24 mouse cellular contexts compared by ENCODE assay signal in genomic region chr15:79304832-79305231, GRCm38 (mm10). TPM values are rescaled to one million over a fixed set of nuclear protein-coding genes. Genes with fewer than 3 reads are reported as not detected.
DNase-seq lines count a peak whose midpoint lies in the region; ATAC-seq and TF ChIP-seq lines count a peak whose summit lies in the region.
"Had no signal": no experiment of that assay in that cellular context is flagged by ENCODE, and none has a peak within 500 bp of the region (broad histone marks: within the 10 kb centered on the region; RNA-seq: fewer than 3 reads in every experiment).

No protein-coding gene starts in this region.

- no peaks in the 10 kb centered on the region for H3K27me3 ChIP-seq in lung, embryonic 15.5 days
- H3K27me3 ChIP-seq in lung, embryonic 16.5 days (ENCODE audit: control insufficient read depth, insufficient read depth, low read depth, low read length): no peaks in the 10 kb centered on the region
- no peaks in the 10 kb centered on the region for H3K27me3 ChIP-seq in lung, postnatal 0 days (replicated peaks; ENCODE audit: insufficient read depth, low read length)
- H3K27me3 ChIP-seq: CH12.LX, Patski had no signal

- H3K27ac ChIP-seq in lung, embryonic 15.5 days: no peak overlapping the region
- no peak overlapping the region for H3K27ac ChIP-seq in lung, embryonic 16.5 days (ENCODE audit: low read length)
- no peak overlapping the region for H3K27ac ChIP-seq in lung, postnatal 0 days (ENCODE audit: low read length)
- H3K27ac ChIP-seq in layer of hippocampus, adult 2 months: no peak overlapping the region

- WGBS in lung, embryonic 15.5 days: 48% methylated on average over 4 of the region's 5 CpGs
- 54% methylated on average over 4 of the region's 5 CpGs for whole genome bisulfite sequencing in lung, adult 2 months
- 40% methylated on average over 4 of the region's 5 CpGs for WGBS in lung, embryonic 16.5 days
- 50% methylated on average over 4 of the region's 5 CpGs for WGBS in lung, postnatal 0 days

- no peak for DNase-seq in lung, adult 2 months
- DNase-seq in lung, postnatal 10 days: no peak
- DNase-seq in lung, postnatal 0 days (ENCODE audit: low spot score): peak; percentile 53
- no peak for DNase-seq in lung, postnatal 36 days
- DNase-seq in adipocyte (ENCODE audit: low spot score): peak; percentile 56
- DNase-seq in layer of hippocampus, adult 2 months (ENCODE audit: low spot score in 2 of 2): no peak
- DNase-seq: adrenal gland, adult 2 months; adrenal gland, adult 8-10 months; adrenal gland, postnatal 10 days; adrenal gland, postnatal 14 days; adrenal gland, postnatal 25 days; adrenal gland, postnatal 36 days; B cell, adult 2 months; cerebellum, adult 11 months; cerebellum, adult 11-12 months; cerebellum, adult 18-20 months had no signal

- no peak overlapping the region for H3K9ac ChIP-seq in lung, embryonic 15.5 days
- no peak overlapping the region for H3K9ac ChIP-seq in lung, embryonic 16.5 days (ENCODE audit: low read length)
- no peak overlapping the region for H3K9ac ChIP-seq in lung, postnatal 0 days (replicated peaks; ENCODE audit: low read depth)

- TF ChIP-seq POLR2A in lung, adult 2 months (IDR thresholded peaks at IDR 0.05; ENCODE audit: borderline replicate concordance, extremely low read depth, low read depth, low read length): no peak

- TF ChIP-seq CTCF in lung, adult 2 months (IDR thresholded peaks at IDR 0.05; ENCODE audit: insufficient read depth, low read length): no peak
- TF ChIP-seq CTCF in lung, postnatal 0 days (IDR thresholded peaks at IDR 0.05): no peak
- no peak for TF ChIP-seq CTCF in layer of hippocampus, adult 2 months (conservative IDR thresholded peaks at IDR 0.05)

- H3K9me3 ChIP-seq in lung, embryonic 15.5 days: no peaks in the 10 kb centered on the region
- no peaks in the 10 kb centered on the region for H3K9me3 ChIP-seq in lung, embryonic 16.5 days (ENCODE audit: control insufficient read depth, low read length)
- no peaks in the 10 kb centered on the region for H3K9me3 ChIP-seq in lung, postnatal 0 days (ENCODE audit: low read length)
- H3K9me3 ChIP-seq: G1E had no signal

- H3K4me1 ChIP-seq in lung, embryonic 15.5 days: no peaks in the 10 kb centered on the region
- H3K4me1 ChIP-seq in lung, adult 2 months (ENCODE audit: control insufficient read depth, insufficient read depth, low read length): no peaks in the 10 kb centered on the region
- no peaks in the 10 kb centered on the region for H3K4me1 ChIP-seq in lung, embryonic 16.5 days (replicated peaks; ENCODE audit: control insufficient read depth, insufficient read depth, low read length)
- H3K4me1 ChIP-seq in lung, postnatal 0 days (ENCODE audit: insufficient read depth, low read depth, low read length): no peaks in the 10 kb centered on the region; the same call in 1 of the 2 replicates

- no peak overlapping the region for H3K4me3 ChIP-seq in lung, embryonic 15.5 days
- H3K4me3 ChIP-seq in lung, adult 2 months (replicated peaks; ENCODE audit: extremely low read depth, low read depth, low read length): no peak overlapping the region
- H3K4me3 ChIP-seq in lung, embryonic 16.5 days (ENCODE audit: low read length): no peak overlapping the region
- H3K4me3 ChIP-seq in lung, postnatal 0 days (ENCODE audit: low read depth, low read length): no peak overlapping the region
- no peak overlapping the region for H3K4me3 ChIP-seq in layer of hippocampus, adult 2 months

- H3K36me3 ChIP-seq in lung, embryonic 15.5 days: peaks cover 10% of the 10 kb centered on the region; the same call in 1 of the 2 replicates
- H3K36me3 ChIP-seq in lung, embryonic 16.5 days (ENCODE audit: control insufficient read depth, insufficient read depth, low read length): peaks cover 8% of the 10 kb centered on the region
- H3K36me3 ChIP-seq in lung, postnatal 0 days (ENCODE audit: insufficient read depth, low read length): no peaks in the 10 kb centered on the region

- no peak overlapping the region for H3K4me2 ChIP-seq in lung, embryonic 15.5 days
- H3K4me2 ChIP-seq in lung, embryonic 16.5 days (ENCODE audit: low read depth, low read length): no peak overlapping the region
- H3K4me2 ChIP-seq in lung, postnatal 0 days (replicated peaks; ENCODE audit: low read depth, low read length): no peak overlapping the region

- TF ChIP-seq EP300 in lung, postnatal 0 days (IDR thresholded peaks at IDR 0.05): no peak

- peak; percentile 59; the same call in 1 of the 2 replicates for ATAC-seq in lung, embryonic 15.5 days (ENCODE audit: borderline replicate concordance, extremely low read depth, low FRiP score, low TSS enrichment)
- peak; percentile 70 for ATAC-seq in lung, embryonic 16.5 days (ENCODE audit: low read depth)
- ATAC-seq in lung, postnatal 0 days: no peak
- ATAC-seq: activated CD4-positive, CD25-positive, alpha-beta regulatory T cell, adult 4 months; CD4-positive, CD25-positive, alpha-beta regulatory T cell, adult 4 months; Patski had no signal

RNA-seq across cellular contexts. Expression of gene Baiap2l2, which starts 19.5 kb away (rescaled TPM):
- 3.1 and 4.4 TPM in 2 replicates for polyA plus RNA-seq in lung, embryonic 15.5 days (2015; fragmentation: Nextera tagmentation; extraction: Ambion mirVana)
- polyA plus RNA-seq in lung, adult 2 months (2012; rRNA removed): 2.1 and 2.6 TPM in 2 replicates
- polyA plus RNA-seq in lung, embryonic 16.5 days (2015; fragmentation: Nextera tagmentation; extraction: Ambion mirVana): 4.1 and 6.2 TPM in 2 replicates
- polyA plus RNA-seq in lung, postnatal 0 days (2015; fragmentation: Nextera tagmentation; extraction: Ambion mirVana): 1.4 and 2.7 TPM in 2 replicates
- total RNA-seq in layer of hippocampus, adult 2 months (2021): 1 to 10 TPM; 1.2 to 2.7 TPM
- total RNA-seq: adrenal gland, postnatal 25 days; adrenal gland, postnatal 36 days; G1E had no signal
- polyA plus RNA-seq: CD4-positive, CD25-positive, alpha-beta regulatory T cell, adult 4 months; G1E had no signal

RNA-seq across cellular contexts. Expression of gene Pla2g6, which starts 23.4 kb away (rescaled TPM):
- 19.1 and 20.2 TPM in 2 replicates for polyA plus RNA-seq in lung, embryonic 15.5 days (2015; fragmentation: Nextera tagmentation; extraction: Ambion mirVana)
- 25.9 and 26.1 TPM in 2 replicates for polyA plus RNA-seq in lung, adult 2 months (2012; rRNA removed)
- polyA plus RNA-seq in lung, embryonic 16.5 days (2015; fragmentation: Nextera tagmentation; extraction: Ambion mirVana): 20.1 and 22.4 TPM in 2 replicates
- 11.8 and 13.7 TPM in 2 replicates for polyA plus RNA-seq in lung, postnatal 0 days (2015; fragmentation: Nextera tagmentation; extraction: Ambion mirVana)
- 10 to 100 TPM; 23.8 to 23.9 TPM for total RNA-seq in layer of hippocampus, adult 2 months (2021)

RNA-seq across cellular contexts. Expression of gene Maff, which starts 41.6 kb away (rescaled TPM):
- 4.8 and 5.3 TPM in 2 replicates for polyA plus RNA-seq in lung, embryonic 15.5 days (2015; fragmentation: Nextera tagmentation; extraction: Ambion mirVana)
- polyA plus RNA-seq in lung, adult 2 months (2012; rRNA removed): 12.1 and 21.0 TPM in 2 replicates
- 5.2 and 6.5 TPM in 2 replicates for polyA plus RNA-seq in lung, embryonic 16.5 days (2015; fragmentation: Nextera tagmentation; extraction: Ambion mirVana)
- 10.6 and 10.8 TPM in 2 replicates for polyA plus RNA-seq in lung, postnatal 0 days (2015; fragmentation: Nextera tagmentation; extraction: Ambion mirVana)
- total RNA-seq in layer of hippocampus, adult 2 months (2021): 1 to 10 TPM in 1 of 2 experiments, under 1 TPM in 1; 0.87 to 1.8 TPM

RNA-seq across cellular contexts. Expression of gene Slc16a8, which starts 50.3 kb away (rescaled TPM):
- 0.21 and 0.24 TPM in 2 replicates for polyA plus RNA-seq in lung, embryonic 15.5 days (2015; fragmentation: Nextera tagmentation; extraction: Ambion mirVana)
- 0.37 and 0.52 TPM in 2 replicates for polyA plus RNA-seq in lung, adult 2 months (2012; rRNA removed)
- polyA plus RNA-seq in lung, embryonic 16.5 days (2015; fragmentation: Nextera tagmentation; extraction: Ambion mirVana): 0.13 and 0.19 TPM in 2 replicates
- polyA plus RNA-seq in lung, postnatal 0 days (2015; fragmentation: Nextera tagmentation; extraction: Ambion mirVana): 0.07 and 0.13 TPM in 2 replicates
- total RNA-seq in layer of hippocampus, adult 2 months (2021): not detected
- total RNA-seq: adrenal gland, adult 18-20 months; adrenal gland, adult 2 months; adrenal gland, adult 8-10 months; adrenal gland, postnatal 14 days; adrenal gland, postnatal 25 days; adrenal gland, postnatal 36 days; G1E had no signal
- polyA plus RNA-seq: activated CD4-positive, CD25-positive, alpha-beta regulatory T cell, adult 4 months; CD4-positive, CD25-positive, alpha-beta regulatory T cell, adult 4 months; G1E had no signal

Comparison
In these comparisons a context has a peak if more than half of its experiments do, and no peak if none do; other contexts are left out.
1. DNase-seq: peak in lung, postnatal 0 days (single experiment) and adipocyte (single experiment); none in lung, adult 2 months (single experiment), lung, postnatal 10 days (single experiment), lung, postnatal 36 days (single experiment) and layer of hippocampus, adult 2 months (0 of 2).